Mouse (Mus musculus): Measurements from ENCODE around the gene Ism2. TPM values are rescaled to one million over a fixed set of nuclear protein-coding genes. Genes with fewer than 3 reads are reported as not detected.
"Not testable (repeated sequence)": the region's sequence is repeated elsewhere in the genome, so short reads cannot be mapped to it uniquely, and the experiment has no call there.

Gene Ism2
- polyA plus RNA-seq, 1 experiment from 2014 or later: 1.0 TPM

- Histone ChIP-seq H3K36me3 (ENCODE audit: control insufficient read depth, insufficient read depth, low read length) (no peaks in the 10 kb centered on the region), H3K4me2 (ENCODE audit: low read depth, low read length, severe bottlenecking) (no peak overlapping the region), H3K9me3 (ENCODE audit: control insufficient read depth, low read length) (no peaks in the 10 kb centered on the region), H3K4me1 (replicated peaks; ENCODE audit: control insufficient read depth, insufficient read depth, low read length) (no peaks in the 10 kb centered on the region; the same call in 1 of the 2 replicates), H3K27ac (ENCODE audit: low read depth, low read length) (no peak overlapping the region), H3K27me3 (ENCODE audit: control insufficient read depth, insufficient read depth, low read length) (no peaks in the 10 kb centered on the region), H3K4me3 (ENCODE audit: low read depth, low read length) (no peak overlapping the region), H3K9ac (ENCODE audit: low read length) (no peak overlapping the region)
- no peak for DNase-seq (ENCODE audit: low spot score)
- ATAC-seq (replicated peaks; ENCODE audit: low FRiP score): no peak
- 49% methylated on average over 7 of the region's 7 CpGs for WGBS
These were observed 15.8 kb downstream of the Ism2 start for GRCm38 (mm10) chr12:87283706-87284105.

GRCm38 (mm10) chr12:87282743-87283142 lies 16.8 kb downstream of the Ism2 start:
- Histone ChIP-seq H3K9me3 (ENCODE audit: control insufficient read depth, low read length) (no peaks in the 10 kb centered on the region), H3K36me3 (ENCODE audit: control insufficient read depth, insufficient read depth, low read length) (no peaks in the 10 kb centered on the region), H3K4me3 (ENCODE audit: low read depth, low read length) (no peak overlapping the region), H3K9ac (ENCODE audit: low read length) (no peak overlapping the region), H3K4me1 (replicated peaks; ENCODE audit: control insufficient read depth, insufficient read depth, low read length) (peaks cover 6% of the 10 kb centered on the region; the same call in 1 of the 2 replicates), H3K27ac (ENCODE audit: low read depth, low read length) (no peak overlapping the region), H3K4me2 (ENCODE audit: low read depth, low read length, severe bottlenecking) (no peak overlapping the region), H3K27me3 (ENCODE audit: control insufficient read depth, insufficient read depth, low read length) (no peaks in the 10 kb centered on the region)
- no peak for DNase-seq (ENCODE audit: low spot score)
- WGBS: 92% methylated on average over 4 of the region's 4 CpGs
- no peak for ATAC-seq (replicated peaks; ENCODE audit: low FRiP score)

GRCm38 (mm10) chr12:87281766-87282165 lies 17.7 kb downstream of the Ism2 start:
- DNase-seq (ENCODE audit: low spot score): no peak
- ATAC-seq (replicated peaks; ENCODE audit: low FRiP score): no peak
- H3K4me1 ChIP-seq (replicated peaks; ENCODE audit: control insufficient read depth, insufficient read depth, low read length): peaks cover 6% of the 10 kb centered on the region; the same call in 1 of the 2 replicates
- no peaks in the 10 kb centered on the region for H3K9me3 ChIP-seq (ENCODE audit: control insufficient read depth, low read length)
- H3K4me3 ChIP-seq (ENCODE audit: low read depth, low read length): no peak overlapping the region
- WGBS: 88% methylated on average over 1 of the region's 1 CpGs
- H3K27me3 ChIP-seq (ENCODE audit: control insufficient read depth, insufficient read depth, low read length): no peaks in the 10 kb centered on the region
- no peak overlapping the region for H3K9ac ChIP-seq (ENCODE audit: low read length)
- no peak overlapping the region for H3K4me2 ChIP-seq (ENCODE audit: low read depth, low read length, severe bottlenecking)
- H3K36me3 ChIP-seq (ENCODE audit: control insufficient read depth, insufficient read depth, low read length): no peaks in the 10 kb centered on the region
- H3K27ac ChIP-seq (ENCODE audit: low read depth, low read length): no peak overlapping the region

- ATAC-seq (replicated peaks; ENCODE audit: low FRiP score) (no peak), DNase-seq (ENCODE audit: low spot score) (no peak)
- Histone ChIP-seq H3K9ac (ENCODE audit: low read length) (no peak overlapping the region), H3K4me1 (replicated peaks; ENCODE audit: control insufficient read depth, insufficient read depth, low read length) (peaks cover 6% of the 10 kb centered on the region; the same call in 1 of the 2 replicates), H3K4me2 (ENCODE audit: low read depth, low read length, severe bottlenecking) (no peak overlapping the region), H3K9me3 (ENCODE audit: control insufficient read depth, low read length) (no peaks in the 10 kb centered on the region), H3K27ac (ENCODE audit: low read depth, low read length) (no peak overlapping the region), H3K27me3 (ENCODE audit: control insufficient read depth, insufficient read depth, low read length) (no peaks in the 10 kb centered on the region), H3K36me3 (ENCODE audit: control insufficient read depth, insufficient read depth, low read length) (no peaks in the 10 kb centered on the region; the same call in 1 of the 2 replicates), H3K4me3 (ENCODE audit: low read depth, low read length) (no peak overlapping the region)
- 30% methylated on average over 14 of the region's 14 CpGs for WGBS
These were observed 19.6 kb downstream of the Ism2 start for GRCm38 (mm10) chr12:87279879-87280278.

- Histone ChIP-seq H3K9me3 (ENCODE audit: control insufficient read depth, low read length) (no peaks in the 10 kb centered on the region), H3K36me3 (ENCODE audit: control insufficient read depth, insufficient read depth, low read length) (no peaks in the 10 kb centered on the region; the same call in 1 of the 2 replicates), H3K27ac (ENCODE audit: low read depth, low read length) (no peak overlapping the region), H3K4me1 (replicated peaks; ENCODE audit: control insufficient read depth, insufficient read depth, low read length) (peaks cover 6% of the 10 kb centered on the region; the same call in 1 of the 2 replicates), H3K9ac (ENCODE audit: low read length) (no peak overlapping the region), H3K4me2 (ENCODE audit: low read depth, low read length, severe bottlenecking) (no peak overlapping the region), H3K27me3 (ENCODE audit: control insufficient read depth, insufficient read depth, low read length) (no peaks in the 10 kb centered on the region), H3K4me3 (ENCODE audit: low read depth, low read length) (no peak overlapping the region)
- DNase-seq (ENCODE audit: low spot score): no peak
- 63% methylated on average over 3 of the region's 3 CpGs for WGBS
- no peak for ATAC-seq (replicated peaks; ENCODE audit: low FRiP score)
These were observed 20.2 kb downstream of the Ism2 start for GRCm38 (mm10) chr12:87279350-87279749.

GRCm38 (mm10) chr12:87278118-87278730 lies 21.3 kb downstream of the Ism2 start:
- Histone ChIP-seq H3K36me3 (ENCODE audit: control insufficient read depth, insufficient read depth, low read length) (peaks cover 3% of the 10 kb centered on the region; the same call in 1 of the 2 replicates), H3K4me2 (ENCODE audit: low read depth, low read length, severe bottlenecking) (0 out of 2 replicates have a peak overlapping the region, but pooled peaks have one; percentile 11), H3K4me1 (replicated peaks; ENCODE audit: control insufficient read depth, insufficient read depth, low read length) (peaks cover 6% of the 10 kb centered on the region; the same call in 1 of the 2 replicates), H3K4me3 (ENCODE audit: low read depth, low read length) (no peak overlapping the region), H3K27ac (ENCODE audit: low read depth, low read length) (no peak overlapping the region), H3K9me3 (ENCODE audit: control insufficient read depth, low read length) (no peaks in the 10 kb centered on the region), H3K9ac (ENCODE audit: low read length) (no peak overlapping the region), H3K27me3 (ENCODE audit: control insufficient read depth, insufficient read depth, low read length) (no peaks in the 10 kb centered on the region)
- DNase-seq (ENCODE audit: low spot score): no peak
- WGBS: 21% methylated on average over 6 of the region's 6 CpGs
- ATAC-seq (replicated peaks; ENCODE audit: low FRiP score): no peak; the same call in 1 of the 2 replicates

GRCm38 (mm10) chr12:87277251-87277650 lies 22.3 kb downstream of the Ism2 start:
- not testable (repeated sequence) for H3K9ac ChIP-seq (ENCODE audit: low read length); DNase-seq (ENCODE audit: low spot score); H3K9me3 ChIP-seq (ENCODE audit: control insufficient read depth, low read length); ATAC-seq (replicated peaks; ENCODE audit: low FRiP score); H3K4me2 ChIP-seq (ENCODE audit: low read depth, low read length, severe bottlenecking); H3K27me3 ChIP-seq (ENCODE audit: control insufficient read depth, insufficient read depth, low read length); H3K4me1 ChIP-seq (replicated peaks; ENCODE audit: control insufficient read depth, insufficient read depth, low read length); H3K4me3 ChIP-seq (ENCODE audit: low read depth, low read length); H3K27ac ChIP-seq (ENCODE audit: low read depth, low read length)
- H3K36me3 ChIP-seq (ENCODE audit: control insufficient read depth, insufficient read depth, low read length): peaks cover 11% of the 10 kb centered on the region; the same call in 1 of the 2 replicates
- 86% methylated on average over 4 of the region's 4 CpGs for WGBS

GRCm38 (mm10) chr12:87274853-87275831 lies 24.4 kb downstream of the Ism2 start:
- no peak overlapping the region for H3K27ac ChIP-seq (ENCODE audit: low read depth, low read length)
- no peaks in the 10 kb centered on the region for H3K27me3 ChIP-seq (ENCODE audit: control insufficient read depth, insufficient read depth, low read length)
- ATAC-seq (replicated peaks; ENCODE audit: low FRiP score) (no peak), DNase-seq (ENCODE audit: low spot score) (no peak)
- peaks cover 6% of the 10 kb centered on the region; the same call in 1 of the 2 replicates for H3K4me1 ChIP-seq (replicated peaks; ENCODE audit: control insufficient read depth, insufficient read depth, low read length)
- no peak overlapping the region for H3K4me2 ChIP-seq (ENCODE audit: low read depth, low read length, severe bottlenecking)
- no peak overlapping the region for H3K4me3 ChIP-seq (ENCODE audit: low read depth, low read length)
- no peaks in the 10 kb centered on the region for H3K9me3 ChIP-seq (ENCODE audit: control insufficient read depth, low read length)
- 88% methylated on average over 9 of the region's 9 CpGs for WGBS
- H3K9ac ChIP-seq (ENCODE audit: low read length): no peak overlapping the region
- peaks cover 11% of the 10 kb centered on the region; the same call in 1 of the 2 replicates for H3K36me3 ChIP-seq (ENCODE audit: control insufficient read depth, insufficient read depth, low read length)

Data from forebrain, embryonic 11.5 days (tissue).